Mouse (Mus musculus) megakaryocyte, adult 5-6 weeks (primary cell): ENCODE measurements at regions not wholly inside any gene's neighbourhood (a gene's known extent, or its start where the extent isn't known, plus 50 kb on each side); places are given as distances from the start of the nearest gene placed in this dataset.
A peak's percentile ranks its signal among the peaks of the same experiment; 100 is the strongest.

ENCODE experiments used
- ATAC-seq: 2 replicates; pipeline ENCODE4 v1.8.0; 2016; ENCODE audit warnings: mild to moderate bottlenecking, inconsistent platforms; ENCODE audit not compliant: poor library complexity, severe bottlenecking

GRCm38 (mm10) chr5:64022633-64023323 lies 54.1 kb upstream of the Rell1 start:
- ATAC-seq: no peak

GRCm38 (mm10) chr5:64023324-64023650 lies 54.6 kb upstream of the Rell1 start:
- ATAC-seq: no peak

DNA sequence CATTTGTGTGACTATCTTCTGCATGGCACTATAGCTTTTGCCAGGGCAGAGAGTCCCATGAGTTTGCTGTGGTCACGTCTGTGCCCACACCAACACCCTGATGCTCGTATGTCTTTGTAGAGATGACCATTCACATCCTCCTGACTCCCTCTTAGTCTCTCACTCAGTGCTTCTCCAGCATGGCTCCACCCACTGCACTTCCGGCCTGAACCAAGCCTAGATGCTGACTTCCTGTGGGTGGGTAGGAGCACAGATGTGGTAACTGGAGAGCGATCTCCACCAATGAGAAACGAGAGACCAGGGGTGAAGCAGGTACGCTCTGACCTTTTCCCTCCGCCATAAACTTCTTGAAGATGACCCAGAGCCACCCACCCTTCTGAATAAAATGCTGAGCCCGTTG lies 55.7 kb upstream of the Rell1 start:
- peak; percentile 89 for ATAC-seq

- no peak for ATAC-seq
Observed at GRCm38 (mm10) chr5:64027733-64028132, 59.0 kb upstream of the Rell1 start.

DNA sequence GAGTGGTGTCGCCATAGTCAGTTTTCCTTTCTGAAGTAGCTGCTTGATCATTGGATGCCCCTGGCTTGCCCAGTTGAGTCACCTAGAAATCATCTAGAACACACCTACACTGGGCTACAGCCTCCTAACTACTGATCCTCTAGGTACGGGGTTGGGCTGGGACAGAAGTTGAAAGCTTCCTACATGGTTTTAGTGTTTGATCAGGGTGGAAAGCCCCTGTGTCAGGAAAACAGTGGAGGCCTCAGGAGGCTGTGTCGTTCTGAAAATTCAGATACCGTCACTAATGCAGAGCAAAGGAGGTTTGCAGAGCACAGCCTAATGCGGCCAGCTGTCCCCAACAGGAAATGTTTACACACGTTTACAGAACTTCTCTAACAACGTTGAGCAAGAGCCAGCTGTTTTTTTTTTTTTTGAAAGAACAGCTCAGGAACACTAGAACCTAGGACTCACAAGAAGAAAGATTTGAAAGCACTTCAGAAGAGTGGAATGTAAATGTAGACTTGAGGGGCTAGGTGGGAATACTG lies 61.0 kb upstream of the Rell1 start:
- peak; percentile 86 for ATAC-seq

- peak; percentile 43 for ATAC-seq
Observed at GRCm38 (mm10) chr5:64030281-64030960, 61.7 kb upstream of the Rell1 start.

GRCm38 (mm10) chr5:64038394-64038793 lies 54.4 kb upstream of the Pgm2 start:
- ATAC-seq: peak; percentile 50

DNA sequence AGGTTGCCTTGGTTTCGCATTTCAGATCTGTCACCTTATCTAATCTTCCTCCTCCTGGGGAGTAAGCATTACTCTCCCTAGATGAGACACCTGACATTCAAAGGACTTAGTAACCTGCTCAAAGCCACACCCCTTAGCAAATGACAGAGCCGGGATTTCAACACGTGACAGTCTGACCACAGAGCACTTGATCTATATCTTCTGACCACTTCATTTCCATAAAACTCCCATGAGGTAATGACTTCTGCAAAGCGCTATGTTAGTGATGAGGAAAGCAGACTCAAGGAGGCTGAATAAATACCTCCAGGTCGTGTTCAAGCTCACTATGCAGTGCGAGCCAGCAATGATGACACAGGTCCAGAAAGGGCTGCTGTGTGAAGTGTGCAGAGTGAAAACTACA lies 52.1 kb upstream of the Pgm2 start:
- ATAC-seq: peak; percentile 78
